Mouse (Mus musculus): ENCODE results near the gene Mybpc1.

Mybpc1 gene

GRCm38 (mm10) chr10:88604943-88605342 is at the start of gene Mybpc1:
TSS of gene Mybpc1 (minus strand) at chr10:88605152.
- DNase-seq, result no peak

- DNase-seq, result no peak
Observed at GRCm38 (mm10) chr10:88645448-88645847, 40.5 kb upstream of the Mybpc1 start.

- DNase-seq, result no peak
Observed at GRCm38 (mm10) chr10:88631330-88631953, 26.5 kb upstream of the Mybpc1 start.

GRCm38 (mm10) chr10:88630663-88631329 is 25.8 kb upstream of the Mybpc1 start:
- no peak for DNase-seq

DNA sequence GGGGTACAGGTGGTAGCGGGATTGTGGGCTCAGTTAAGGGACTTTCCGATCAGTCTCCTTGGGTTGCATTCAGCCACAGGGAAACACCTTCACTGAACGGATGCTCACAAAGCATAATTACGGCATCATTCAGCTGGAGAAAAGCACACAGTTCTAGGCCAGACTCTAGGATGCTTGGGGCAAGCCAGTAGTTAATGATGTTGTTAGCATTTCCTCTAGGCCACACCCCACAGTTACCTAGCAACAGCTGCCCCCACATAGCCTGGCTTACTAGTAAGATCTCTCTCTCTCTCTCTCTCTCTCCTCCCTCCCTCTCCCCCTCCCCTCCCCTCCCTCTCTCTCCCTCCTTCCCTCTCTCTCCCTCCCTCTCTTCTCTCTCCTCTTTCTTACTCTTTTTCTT is 22.1 kb upstream of the Mybpc1 start:
- no peak for DNase-seq

DNA sequence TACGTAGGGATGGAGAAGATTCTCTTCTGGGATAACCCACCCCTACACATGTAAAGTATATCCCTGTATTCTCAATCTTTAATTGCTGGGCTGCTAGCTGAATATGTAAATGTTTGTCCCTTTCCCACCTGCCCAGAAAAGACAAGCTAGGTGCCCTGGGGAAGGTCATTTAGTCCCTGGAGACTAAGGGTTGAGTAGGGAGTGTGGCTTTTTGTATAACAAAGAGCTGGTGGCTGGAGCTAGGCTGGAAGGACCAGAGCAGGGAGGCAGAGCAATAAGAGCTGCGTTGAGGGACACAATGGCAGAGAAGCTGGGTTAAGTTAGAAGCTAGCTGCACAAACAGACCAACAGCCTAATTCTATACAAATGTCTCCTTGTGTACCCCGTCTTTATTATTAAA is 21.2 kb upstream of the Mybpc1 start:
- DNase-seq, result no peak

DNA sequence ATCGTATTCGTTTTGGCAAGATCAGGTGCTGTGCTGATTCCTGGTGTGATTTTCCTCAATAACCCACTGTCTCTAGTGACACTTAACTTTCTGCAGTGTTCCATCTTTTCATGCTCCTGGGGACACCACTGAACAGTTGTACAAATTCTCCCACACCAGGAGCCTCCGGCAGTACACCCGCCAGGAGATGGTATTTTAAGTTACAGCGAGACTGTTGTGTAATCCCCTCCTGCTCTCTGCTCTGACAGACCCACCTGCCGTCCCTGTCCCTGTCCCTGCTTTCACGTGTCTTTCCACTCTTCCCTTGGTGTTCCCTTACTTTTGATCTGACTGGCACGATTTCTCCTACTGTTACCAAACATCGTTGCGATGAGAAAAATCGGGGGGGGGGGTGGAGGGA is 19.3 kb upstream of the Mybpc1 start:
- no peak for DNase-seq

- no peak for DNase-seq
Observed at GRCm38 (mm10) chr10:88622624-88623023, 17.7 kb upstream of the Mybpc1 start.

DNA sequence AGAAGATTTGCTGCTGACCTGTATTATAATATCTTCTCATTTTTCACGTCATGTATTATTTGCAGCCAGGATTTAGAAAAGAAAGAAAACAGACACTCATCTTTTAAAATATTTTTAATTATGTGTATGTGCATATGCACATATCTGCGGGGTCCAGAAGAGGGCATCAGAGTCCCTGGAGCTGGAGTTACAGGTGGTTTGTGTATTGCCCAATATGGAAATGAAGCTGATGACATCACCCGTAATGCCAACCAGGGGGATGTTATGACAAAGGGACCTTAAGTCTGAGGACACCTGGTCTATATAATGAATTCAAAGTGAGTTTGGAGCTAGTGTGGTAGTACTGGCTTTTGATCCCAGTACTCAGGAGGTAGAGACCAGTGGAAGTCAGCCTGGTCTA is 15.9 kb upstream of the Mybpc1 start:
- no peak for DNase-seq

DNA sequence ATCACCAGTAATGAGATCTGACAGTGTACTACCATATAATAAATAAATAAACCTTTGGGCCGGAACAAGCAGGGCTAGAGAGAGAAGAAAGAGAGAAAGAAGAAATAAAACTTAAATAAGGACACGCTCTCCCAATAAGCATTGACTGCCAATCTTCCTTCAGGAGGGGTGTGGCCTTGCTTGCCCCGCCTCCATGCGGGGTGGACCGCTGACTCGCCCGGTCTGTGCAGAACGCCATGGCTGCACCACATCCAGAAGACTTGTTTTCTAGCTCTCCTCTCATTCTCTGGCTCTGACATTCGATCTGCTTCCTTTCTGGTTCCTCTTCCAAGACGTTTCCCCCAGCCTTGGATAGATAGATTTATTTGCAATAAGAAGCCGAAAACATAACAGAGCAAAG is 8.1 kb upstream of the Mybpc1 start:
- DNase-seq, result no peak

GRCm38 (mm10) chr10:88606686-88607085 is 1.7 kb upstream of the Mybpc1 start:
- no peak for DNase-seq

DNA sequence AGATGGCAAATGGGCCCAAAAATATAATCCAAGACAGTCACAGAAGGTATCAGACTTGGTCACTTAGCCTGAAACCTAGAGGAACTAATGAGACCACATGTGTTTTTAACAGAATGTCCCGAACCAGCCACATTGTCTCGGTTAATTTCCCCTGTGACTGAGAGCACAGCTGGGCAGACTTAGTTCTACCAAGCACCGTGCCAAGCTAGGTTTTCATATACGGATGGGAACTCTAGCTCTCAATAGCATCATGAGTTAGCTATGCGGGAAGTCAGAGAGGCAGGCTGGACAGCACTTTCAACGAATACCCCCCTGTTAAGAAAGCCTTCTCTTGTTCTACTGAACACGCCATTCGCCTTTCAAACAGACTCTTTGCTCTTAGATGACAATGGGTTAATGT is 1.1 kb upstream of the Mybpc1 start:
- no peak for DNase-seq

GRCm38 (mm10) chr10:88603773-88604172 is 1.2 kb downstream of the Mybpc1 start:
- DNase-seq, result no peak

DNA sequence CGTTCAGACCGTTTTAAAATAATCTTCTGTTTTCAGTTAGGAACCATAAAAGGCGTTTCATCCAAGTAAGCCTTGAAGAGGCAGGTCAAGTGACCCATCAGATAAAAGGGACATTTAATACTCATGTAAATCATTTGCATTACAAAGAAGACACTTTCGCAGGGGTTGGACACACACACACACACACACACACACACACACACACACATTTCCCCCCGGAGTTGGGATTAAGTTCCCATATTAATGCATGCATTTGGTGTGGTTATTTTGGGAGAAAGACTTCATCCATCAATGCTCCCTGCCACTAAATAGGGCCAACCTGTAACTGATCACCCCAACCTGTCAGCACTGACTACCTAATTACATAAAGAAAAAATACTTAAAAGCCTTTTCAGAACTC is 1.7 kb downstream of the Mybpc1 start:
- DNase-seq, result no peak

- DNase-seq, result no peak
Observed at GRCm38 (mm10) chr10:88600591-88600990, 4.4 kb downstream of the Mybpc1 start.

- no peak for DNase-seq
Observed at GRCm38 (mm10) chr10:88592316-88592715, 12.6 kb downstream of the Mybpc1 start.

GRCm38 (mm10) chr10:88591042-88591441 is 13.9 kb downstream of the Mybpc1 start:
- DNase-seq, result no peak

DNA sequence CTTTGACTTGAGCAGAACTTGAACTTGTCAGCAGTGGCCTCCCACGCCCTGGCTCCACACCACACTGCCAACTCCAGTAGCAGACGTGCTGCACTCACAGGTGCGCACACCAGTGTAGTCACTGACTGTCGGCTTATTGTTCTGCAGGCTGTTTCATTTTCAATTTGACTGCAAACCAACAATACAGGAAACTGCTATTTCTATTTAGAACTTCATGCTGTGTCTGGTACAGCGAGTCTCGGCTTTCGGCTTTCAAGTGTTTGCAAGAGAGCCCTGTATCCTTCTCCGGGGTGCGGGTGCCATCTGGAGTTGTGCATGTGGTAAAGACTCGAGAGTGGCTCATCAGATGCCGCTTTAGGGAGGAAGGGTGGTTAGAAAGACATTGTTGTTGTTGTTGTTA is 20.5 kb downstream of the Mybpc1 start:
- peak; percentile 41 for DNase-seq

- no peak for DNase-seq
Observed at GRCm38 (mm10) chr10:88580786-88581185, 24.2 kb downstream of the Mybpc1 start.

GRCm38 (mm10) chr10:88578651-88579050 is 26.3 kb downstream of the Mybpc1 start:
- no peak for DNase-seq

GRCm38 (mm10) chr10:88574115-88574635 is 30.8 kb downstream of the Mybpc1 start:
- DNase-seq, result no peak

GRCm38 (mm10) chr10:88572123-88572522 is 32.8 kb downstream of the Mybpc1 start:
- no peak for DNase-seq

GRCm38 (mm10) chr10:88557046-88557445 is 47.9 kb downstream of the Mybpc1 start:
- no peak for DNase-seq

GRCm38 (mm10) chr10:88552738-88553137 is 52.2 kb downstream of the Mybpc1 start:
- DNase-seq, result no peak

GRCm38 (mm10) chr10:88550225-88550624 is 54.7 kb downstream of the Mybpc1 start:
- DNase-seq, result no peak
